Mouse (Mus musculus) midbrain, embryonic 11.5 days (tissue): ENCODE results near the gene St6gal1. TPM values are rescaled to one million over a fixed set of nuclear protein-coding genes. Genes with fewer than 3 reads are reported as not detected.

Source experiments
- ATAC-seq: fragments of 200-750 bp; cut with Nextera tagmentation; 2 replicates; pipeline ENCODE4 v1.8.0; 2017; ENCODE audit warnings: moderate TSS enrichment, moderate library complexity; ENCODE audit not compliant: low FRiP score
- DNase-seq: peaks from one replicate; pipeline ENCODE4 v3.0.0; 2015; ENCODE audit warnings: low spot score; ENCODE audit errors: missing footprints
- H3K27ac ChIP-seq: fragments of 300-500 bp; sonication (generic); 2 replicates; pipeline ENCODE4 v1.5.1; 2014; ENCODE audit warnings: low read depth, low read length
- H3K27me3 ChIP-seq: fragments of 300-500 bp; sonication (generic); 2 replicates; pipeline ENCODE4 v1.6.1; 2014; ENCODE audit warnings: mild to moderate bottlenecking, low read length, moderate library complexity, mixed read lengths; ENCODE audit not compliant: control insufficient read depth, insufficient read depth
- H3K36me3 ChIP-seq: fragments of 300-500 bp; sonication (generic); 2 replicates; pipeline ENCODE4 v1.6.1; 2014; ENCODE audit warnings: mild to moderate bottlenecking, low read length, moderate library complexity, mixed read lengths; ENCODE audit not compliant: control insufficient read depth, insufficient read depth
- H3K4me1 ChIP-seq: fragments of 300-500 bp; sonication (generic); 2 replicates; pipeline ENCODE4 v1.6.1; 2014; ENCODE audit warnings: low read length; ENCODE audit not compliant: control insufficient read depth, insufficient read depth
- H3K4me2 ChIP-seq: fragments of 300-500 bp; sonication (generic); 2 replicates; pipeline ENCODE4 v1.6.1; 2014; ENCODE audit warnings: mild to moderate bottlenecking, moderate library complexity
- H3K4me3 ChIP-seq: fragments of 300-500 bp; sonication (generic); 2 replicates; pipeline ENCODE4 v1.5.1; 2014; ENCODE audit warnings: low read depth, low read length
- H3K9ac ChIP-seq: fragments of 300-500 bp; sonication (generic); 2 replicates; pipeline ENCODE4 v1.6.1; 2014; ENCODE audit warnings: low read length
- H3K9me3 ChIP-seq: fragments of 300-500 bp; sonication (generic); 2 replicates; pipeline ENCODE4 v1.6.1; 2016; ENCODE audit warnings: low read length; ENCODE audit not compliant: control insufficient read depth
- WGBS: fragments of 180-500 bp; shearing (Covaris S2); extraction: QIAGEN DNeasy Blood & Tissue Kit; methylation state at CpG from one replicate; pipeline ENCODE4 v1.1.7; 2014; 5-methylcytosine and 5-hydroxymethylcytosine counted together
- polyA plus RNA-seq: library from polyadenylated mRNA; unstranded; fragments of >200 nt; fragmentation: Nextera tagmentation; extraction: Ambion mirVana; gene quantifications from 2 replicates; pipeline ENCODE4 v1.2.1, GENCODE M21; 2014

St6gal1 gene
- polyA plus RNA-seq, 1 experiment from 2014 or later: 31.8 TPM

- no peaks in the 10 kb centered on the region for H3K27me3 ChIP-seq
- H3K9ac ChIP-seq: no peak overlapping the region
- H3K4me2 ChIP-seq: no peak overlapping the region
- H3K36me3 ChIP-seq: no peaks in the 10 kb centered on the region
- 88% methylated on average over 2 of the region's 2 CpGs for whole genome bisulfite sequencing
- H3K4me1 ChIP-seq: no peaks in the 10 kb centered on the region
- DNase-seq (no peak), ATAC-seq (no peak)
- H3K4me3 ChIP-seq: no peak overlapping the region
- H3K27ac ChIP-seq: no peak overlapping the region
- no peaks in the 10 kb centered on the region for H3K9me3 ChIP-seq
Measured at GRCm38 (mm10) chr16:23185824-23186223, 38.7 kb upstream of the St6gal1 start.

- Histone ChIP-seq H3K4me1 (no peaks in the 10 kb centered on the region), H3K4me3 (no peak overlapping the region), H3K4me2 (no peak overlapping the region), H3K27ac (no peak overlapping the region), H3K9me3 (no peaks in the 10 kb centered on the region), H3K27me3 (no peaks in the 10 kb centered on the region), H3K9ac (no peak overlapping the region), H3K36me3 (no peaks in the 10 kb centered on the region)
- DNase-seq (no peak), ATAC-seq (no peak)
- 90% methylated on average over 4 of the region's 4 CpGs for WGBS
Measured at GRCm38 (mm10) chr16:23186418-23186817, 38.1 kb upstream of the St6gal1 start.

- 85% methylated on average over 7 of the region's 7 CpGs for WGBS
- no peaks in the 10 kb centered on the region for H3K27me3 ChIP-seq
- DNase-seq (no peak), ATAC-seq (no peak)
- H3K9me3 ChIP-seq: no peaks in the 10 kb centered on the region
- H3K4me2 ChIP-seq: no peak overlapping the region
- no peak overlapping the region for H3K9ac ChIP-seq
- H3K4me1 ChIP-seq: no peaks in the 10 kb centered on the region
- no peaks in the 10 kb centered on the region for H3K36me3 ChIP-seq
- H3K27ac ChIP-seq: no peak overlapping the region
- H3K4me3 ChIP-seq: no peak overlapping the region
Measured at GRCm38 (mm10) chr16:23187983-23188382, 36.6 kb upstream of the St6gal1 start.

DNA sequence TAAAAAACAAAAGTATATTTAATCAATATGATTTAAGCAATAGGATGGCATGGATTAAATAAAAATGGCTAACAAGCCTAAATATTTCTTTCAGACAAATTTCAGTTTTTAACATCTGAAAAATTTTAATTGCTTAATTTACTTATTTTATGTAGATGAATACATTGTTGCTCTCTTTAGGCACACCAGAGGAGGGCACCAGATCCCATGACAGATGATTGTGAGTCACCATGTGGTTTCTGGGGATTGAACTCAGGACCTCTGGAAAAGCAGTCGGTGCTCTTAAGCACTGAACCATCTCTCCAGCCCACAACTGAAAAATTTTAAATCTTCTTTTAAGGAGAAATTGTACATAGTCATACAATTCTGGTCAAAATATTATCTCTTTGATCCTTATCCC lies 34.9 kb upstream of the St6gal1 start:
- no peaks in the 10 kb centered on the region for H3K36me3 ChIP-seq
- DNase-seq (no peak), ATAC-seq (no peak)
- no peak overlapping the region for H3K4me2 ChIP-seq
- no peak overlapping the region for H3K27ac ChIP-seq
- no peak overlapping the region for H3K9ac ChIP-seq
- no peaks in the 10 kb centered on the region for H3K9me3 ChIP-seq
- WGBS: 75% methylated on average over 1 of the region's 1 CpGs
- no peak overlapping the region for H3K4me3 ChIP-seq
- no peaks in the 10 kb centered on the region for H3K4me1 ChIP-seq
- no peaks in the 10 kb centered on the region for H3K27me3 ChIP-seq

DNA sequence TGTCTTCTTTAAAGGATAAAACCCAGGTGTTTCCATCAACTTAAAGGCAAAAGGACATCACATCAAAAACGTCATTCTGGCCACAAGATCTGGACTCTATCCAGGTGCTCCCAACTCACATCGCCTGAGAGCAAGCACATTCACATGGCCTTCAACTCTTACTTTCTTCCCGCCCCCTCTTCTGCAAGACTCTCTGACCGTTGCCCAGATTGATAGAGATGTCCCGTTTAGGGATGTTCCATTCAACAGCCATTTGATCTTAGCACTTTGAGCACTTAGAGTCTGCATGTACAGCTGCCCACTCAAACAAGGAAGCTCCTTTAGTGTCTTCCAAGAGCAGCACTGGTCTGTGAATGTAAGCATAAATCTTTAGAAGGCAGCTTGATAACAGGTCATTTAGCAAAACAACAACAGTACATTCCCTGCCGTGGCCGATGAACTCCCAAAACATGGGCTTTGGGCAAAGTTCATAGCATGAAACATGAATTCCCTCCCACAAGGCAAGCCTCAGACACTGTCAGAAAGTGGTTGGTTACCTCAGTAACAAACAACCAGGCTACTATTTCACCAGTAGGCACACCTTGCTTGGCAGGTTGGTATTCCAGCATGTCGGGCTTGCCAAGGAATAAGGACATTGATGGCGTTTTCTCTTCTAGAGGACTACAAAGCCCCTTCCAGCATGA lies 32.8 kb upstream of the St6gal1 start:
- H3K27ac ChIP-seq: no peak overlapping the region
- H3K36me3 ChIP-seq: no peaks in the 10 kb centered on the region
- WGBS: 87% methylated on average over 9 of the region's 9 CpGs
- no peak overlapping the region for H3K4me2 ChIP-seq
- no peaks in the 10 kb centered on the region for H3K9me3 ChIP-seq
- H3K27me3 ChIP-seq: no peaks in the 10 kb centered on the region
- no peak for ATAC-seq
- DNase-seq: no peak
- no peak overlapping the region for H3K9ac ChIP-seq
- no peaks in the 10 kb centered on the region for H3K4me1 ChIP-seq
- H3K4me3 ChIP-seq: no peak overlapping the region

DNA sequence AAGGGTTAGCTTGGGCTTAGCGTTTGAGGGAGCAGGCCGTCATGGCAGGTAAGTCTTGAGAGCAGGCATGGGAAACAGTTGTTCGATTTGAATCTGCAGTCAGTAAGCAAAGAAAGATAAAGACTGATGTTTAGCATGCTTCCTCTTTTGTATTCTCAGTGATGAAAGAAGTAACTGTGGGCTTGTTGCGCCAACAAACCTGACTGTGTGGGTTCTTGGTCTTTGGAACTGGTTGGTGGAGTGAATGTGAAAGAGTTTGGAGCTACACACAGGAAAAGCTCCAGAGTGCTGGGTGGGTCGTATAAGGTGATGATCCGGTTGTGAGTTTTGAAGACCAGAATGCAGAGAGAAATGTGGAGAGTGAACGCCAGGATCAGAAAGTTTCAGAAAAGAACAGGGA lies 28.9 kb upstream of the St6gal1 start:
- Histone ChIP-seq H3K9ac (no peak overlapping the region), H3K4me3 (no peak overlapping the region), H3K4me1 (no peaks in the 10 kb centered on the region), H3K4me2 (no peak overlapping the region), H3K27me3 (no peaks in the 10 kb centered on the region), H3K36me3 (no peaks in the 10 kb centered on the region), H3K27ac (no peak overlapping the region), H3K9me3 (no peaks in the 10 kb centered on the region)
- 84% methylated on average over 7 of the region's 7 CpGs for WGBS
- DNase-seq: no peak
- ATAC-seq: no peak

- Histone ChIP-seq H3K9ac (no peak overlapping the region), H3K9me3 (no peaks in the 10 kb centered on the region), H3K4me3 (no peak overlapping the region), H3K4me1 (no peaks in the 10 kb centered on the region), H3K27me3 (no peaks in the 10 kb centered on the region), H3K27ac (no peak overlapping the region), H3K4me2 (no peak overlapping the region), H3K36me3 (no peaks in the 10 kb centered on the region)
- ATAC-seq: no peak
- DNase-seq: no peak
Measured at GRCm38 (mm10) chr16:23196296-23196695, 28.2 kb upstream of the St6gal1 start.

GRCm38 (mm10) chr16:23196791-23197190 lies 27.7 kb upstream of the St6gal1 start:
- H3K9me3 ChIP-seq: no peaks in the 10 kb centered on the region
- no peak for DNase-seq
- WGBS: 97% methylated on average over 6 of the region's 6 CpGs
- H3K27ac ChIP-seq: no peak overlapping the region
- no peaks in the 10 kb centered on the region for H3K36me3 ChIP-seq
- H3K4me1 ChIP-seq: no peaks in the 10 kb centered on the region
- ATAC-seq: no peak
- no peak overlapping the region for H3K4me2 ChIP-seq
- no peaks in the 10 kb centered on the region for H3K27me3 ChIP-seq
- H3K4me3 ChIP-seq: no peak overlapping the region
- H3K9ac ChIP-seq: no peak overlapping the region

- Histone ChIP-seq H3K4me3 (no peak overlapping the region), H3K36me3 (no peaks in the 10 kb centered on the region), H3K27me3 (no peaks in the 10 kb centered on the region), H3K27ac (no peak overlapping the region), H3K9ac (no peak overlapping the region), H3K9me3 (no peaks in the 10 kb centered on the region), H3K4me2 (no peak overlapping the region), H3K4me1 (no peaks in the 10 kb centered on the region)
- no peak for DNase-seq
- ATAC-seq: no peak
Measured at GRCm38 (mm10) chr16:23201498-23201897, 23.0 kb upstream of the St6gal1 start.
